Mouse (Mus musculus) frontal cortex, postnatal 36 days (tissue): ENCODE measurements around the gene Abcb8.
A peak's percentile ranks its signal among the peaks of the same experiment; 100 is the strongest.

Source experiments
- DNase-seq, 2 experiments: peaks; one replicate each; pipeline ENCODE4 v3.0.0; 2022; ENCODE audit warnings: low spot score in 2 of 2

Gene Abcb8

DNA sequence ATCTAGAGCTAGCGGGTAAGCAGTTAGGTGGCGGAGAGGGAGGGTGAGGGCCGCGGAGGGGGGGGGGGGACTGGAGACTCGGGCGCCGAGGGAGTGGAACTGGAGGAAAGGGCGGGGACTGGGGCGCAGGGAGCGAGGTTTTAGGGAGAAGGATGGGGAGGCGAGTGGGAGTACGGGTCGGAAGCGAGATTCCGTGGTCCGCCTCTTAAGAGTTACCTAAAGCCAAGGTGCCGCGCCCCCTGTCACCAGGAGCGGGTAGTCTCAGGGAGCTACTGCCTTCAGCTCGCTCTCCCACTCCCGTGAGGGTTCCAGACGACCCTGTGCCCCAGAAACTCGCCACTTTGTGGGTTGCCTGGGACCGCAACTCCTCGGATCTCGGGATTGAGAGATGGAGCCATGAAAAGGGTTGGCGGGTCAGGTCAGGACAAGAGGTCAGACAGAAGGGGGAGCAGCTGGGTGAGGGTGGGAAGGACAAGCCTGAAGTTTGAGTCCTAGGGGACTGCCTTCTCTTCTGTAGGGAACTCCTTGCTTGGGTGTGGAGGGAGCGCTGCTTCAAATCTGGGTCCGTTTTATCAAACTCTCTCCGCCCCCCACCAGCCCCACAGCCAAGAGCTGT, 32.1 kb downstream of the Abcb8 start:
- no peak for DNase-seq

DNA sequence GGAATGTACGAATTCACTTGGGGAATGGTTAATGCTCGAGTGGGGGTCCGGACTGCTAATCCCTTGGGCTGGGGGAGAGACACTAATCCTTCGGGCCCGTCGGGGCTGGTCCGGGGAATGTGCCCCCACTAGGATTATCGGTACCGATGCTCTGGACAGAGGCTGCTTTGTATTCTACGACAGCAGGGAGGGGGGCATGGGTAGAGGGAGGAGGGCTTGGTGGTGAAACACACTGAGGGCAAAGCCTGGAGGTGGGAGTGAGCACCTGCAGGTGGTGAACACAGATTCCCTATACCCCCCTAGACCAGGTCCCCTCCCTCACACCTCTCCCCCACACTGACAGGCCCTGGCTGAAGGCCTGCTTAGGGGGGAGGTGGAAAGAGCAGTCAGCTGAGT, 32.6 kb downstream of the Abcb8 start:
- DNase-seq: no peak

GRCm38 (mm10) chr5:24426556-24427284, 33.3 kb downstream of the Abcb8 start:
- no peak for DNase-seq

DNA sequence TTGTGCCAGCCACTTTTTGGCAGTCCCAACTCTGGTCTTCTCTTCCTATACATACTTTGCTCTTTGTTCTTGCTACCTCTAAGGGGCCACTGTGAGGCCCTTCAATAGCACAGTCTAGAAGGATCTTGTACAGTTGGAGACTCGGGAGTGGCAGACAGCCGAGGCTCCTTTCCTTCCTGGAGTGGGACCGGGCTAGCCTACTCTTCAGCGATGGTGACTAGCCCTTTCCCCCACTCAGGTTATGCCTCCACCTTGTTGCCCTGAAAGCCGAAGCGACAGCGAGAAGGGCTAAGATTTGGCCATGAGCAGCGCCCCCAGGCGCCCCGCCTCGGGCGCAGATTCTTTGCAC, 33.8 kb downstream of the Abcb8 start:
- DNase-seq: no peak

DNA sequence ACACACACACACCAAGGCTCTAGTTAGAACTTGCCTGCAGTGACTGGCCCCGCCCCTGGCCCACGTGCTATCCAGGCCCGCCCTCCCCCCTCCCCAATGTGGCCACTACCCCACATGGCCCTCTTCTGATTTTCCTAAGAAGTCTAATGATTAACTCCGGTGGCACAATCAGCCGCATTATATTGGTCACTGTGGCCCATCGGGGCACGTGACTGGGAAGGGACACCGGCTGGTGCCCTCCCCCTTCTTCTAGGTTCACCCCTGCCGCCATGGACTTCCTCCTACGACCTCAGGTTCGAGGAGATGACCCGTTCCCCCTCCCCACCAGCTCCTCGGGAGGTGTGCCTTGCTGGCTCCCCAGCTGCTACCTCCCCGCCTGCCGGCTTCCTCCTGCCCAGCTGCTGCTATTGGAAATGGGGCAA, 34.5 kb downstream of the Abcb8 start:
- no peak for DNase-seq

DNA sequence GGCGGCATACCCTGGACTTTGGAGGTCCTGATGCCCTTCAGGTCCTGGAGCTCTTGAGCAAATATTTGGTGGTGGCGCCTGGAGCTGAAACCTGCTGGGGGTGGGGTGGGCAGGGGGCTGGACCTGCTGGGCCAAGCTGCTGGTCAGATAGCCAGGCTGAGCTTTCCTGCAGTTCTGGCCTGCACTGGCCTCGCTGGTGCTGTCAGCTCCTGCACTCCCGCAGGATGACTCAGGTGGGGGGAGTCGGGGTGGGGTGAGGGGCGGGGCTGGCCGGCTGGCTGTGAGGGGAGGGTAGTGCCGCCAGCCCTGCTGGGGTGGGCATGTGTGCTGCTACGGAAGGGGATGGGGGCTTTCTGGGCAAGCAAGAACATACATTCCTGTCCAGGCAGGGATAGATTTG, 35.1 kb downstream of the Abcb8 start:
- DNase-seq: no peak

DNA sequence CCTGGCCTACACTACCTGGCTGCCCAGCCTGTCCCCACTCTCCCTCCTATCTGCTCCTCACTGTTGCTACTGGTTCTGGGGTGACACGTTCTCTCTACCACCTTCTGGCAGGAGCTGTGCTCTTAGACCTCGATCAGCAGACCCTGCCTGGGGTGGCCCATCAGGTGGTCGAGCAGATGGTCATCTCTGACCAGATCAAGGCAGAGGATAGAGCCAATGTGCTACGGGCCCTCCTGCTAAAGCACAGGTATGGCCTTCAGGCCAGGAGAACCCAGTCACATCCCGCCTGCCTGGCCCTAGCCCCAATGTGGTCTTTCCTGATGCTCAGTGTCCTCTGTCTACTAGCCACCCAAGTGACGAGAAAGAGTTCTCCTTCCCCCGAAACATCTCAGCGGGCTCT, 40.5 kb downstream of the Abcb8 start:
- DNase-seq: no peak

DNA sequence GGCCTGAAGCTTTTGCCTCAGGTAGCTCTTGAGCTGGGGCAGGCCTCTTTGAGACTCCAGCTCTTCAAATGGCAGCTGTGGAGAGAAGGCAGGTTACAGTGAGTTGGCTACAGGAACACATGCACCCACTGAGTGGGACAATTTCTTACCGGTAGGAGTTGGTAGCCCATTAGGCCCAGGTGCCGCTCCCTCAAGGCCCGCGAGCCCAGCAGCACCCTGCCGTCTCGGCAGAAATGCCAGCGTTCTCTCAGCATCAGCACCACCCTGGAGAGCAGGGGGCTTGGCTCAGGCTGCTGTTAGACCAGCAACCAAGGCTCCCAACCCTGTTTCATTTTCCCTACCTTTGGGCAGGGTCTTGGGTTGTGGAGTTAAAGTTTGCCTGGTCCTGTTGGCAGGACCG, 47.7 kb downstream of the Abcb8 start:
- no peak for DNase-seq

GRCm38 (mm10) chr5:24442029-24442428, 48.6 kb downstream of the Abcb8 start:
- DNase-seq: no peak

DNA sequence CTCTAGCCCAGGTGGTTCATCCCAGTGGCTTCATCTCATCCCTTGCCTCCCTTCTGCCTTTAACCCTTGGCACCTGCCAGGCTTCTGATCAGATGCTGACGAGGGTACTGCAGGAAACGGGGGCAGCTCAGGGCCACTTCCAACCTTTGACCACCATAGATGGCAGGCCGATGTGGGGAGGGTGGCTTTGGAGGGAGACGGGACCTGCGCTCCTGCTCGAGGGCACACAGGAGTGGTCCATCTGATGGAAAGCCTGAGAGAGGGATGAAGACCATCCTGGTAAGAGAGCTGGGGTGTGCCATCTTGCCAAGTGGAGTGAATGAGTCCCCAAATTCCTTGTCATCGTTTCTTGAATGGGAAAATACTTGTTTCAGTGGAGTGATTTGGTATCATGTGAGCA, 49.7 kb downstream of the Abcb8 start:
- no peak for DNase-seq

- DNase-seq: no peak
Measured at GRCm38 (mm10) chr5:24443927-24444326, 50.5 kb downstream of the Abcb8 start.

- DNase-seq: peak; percentile 94
Measured at GRCm38 (mm10) chr5:24444746-24445427, 51.4 kb downstream of the Abcb8 start, which contains the start of gene Fastk. TSS of gene Fastk (minus strand) at chr5:24445287.

- DNase-seq: no peak
Measured at GRCm38 (mm10) chr5:24445428-24446080, 52.1 kb downstream of the Abcb8 start.

GRCm38 (mm10) chr5:24446630-24447029, 53.2 kb downstream of the Abcb8 start:
- DNase-seq: no peak

GRCm38 (mm10) chr5:24447624-24448298, 54.3 kb downstream of the Abcb8 start, which contains the start of gene Tmub1:
TSS of gene Tmub1 (minus strand) at chr5:24447854.
- peak; percentile 89 to 91 for DNase-seq

DNA sequence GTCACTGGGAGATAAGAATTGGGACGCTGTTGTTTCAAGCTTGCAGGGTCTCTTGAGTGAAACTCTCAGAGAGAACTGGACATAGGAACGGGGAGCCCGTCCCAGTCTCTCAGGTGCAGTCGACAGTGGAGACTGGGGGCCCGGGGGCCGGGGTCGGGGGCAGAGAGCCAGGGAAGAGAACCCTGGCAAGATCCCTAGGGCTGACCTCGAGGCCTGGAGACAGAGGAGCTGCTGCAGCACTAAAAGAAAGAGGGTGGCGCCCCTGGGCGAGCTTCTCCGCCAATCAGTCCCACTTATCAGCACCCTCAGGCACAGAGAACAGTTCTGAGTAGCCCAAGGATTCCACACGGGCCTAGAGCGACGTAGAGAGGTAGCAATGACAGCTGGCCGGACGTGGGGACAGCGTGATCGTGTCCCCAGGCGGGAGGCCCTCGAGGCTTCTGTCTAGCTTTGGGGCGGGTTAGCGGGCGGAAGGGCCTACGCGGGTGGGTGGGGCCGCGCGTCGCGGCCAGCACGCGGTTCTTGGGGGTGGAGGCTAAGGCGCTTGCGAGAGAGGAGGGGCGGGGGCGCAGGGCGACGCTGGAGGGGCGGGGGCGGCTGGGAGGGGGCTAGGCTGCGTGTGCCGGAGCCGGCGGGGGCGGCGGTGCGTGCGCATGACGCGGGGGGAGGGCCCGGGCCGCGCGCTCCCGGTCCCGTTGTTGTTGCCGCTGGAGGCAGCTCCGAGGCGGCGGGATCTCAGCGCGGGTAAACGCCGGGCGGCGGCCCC, 58.0 kb downstream of the Abcb8 start:
- DNase-seq: peak; percentile 75 to 79

GRCm38 (mm10) chr5:24452030-24452690, 58.7 kb downstream of the Abcb8 start, which contains the start of gene Agap3:
TSS of gene Agap3 (plus strand) at chr5:24452177.
- peak in 1 of 2 experiments; percentile 35 for DNase-seq

- peak; percentile 37 to 55 for DNase-seq
Measured at GRCm38 (mm10) chr5:24452691-24453233, 59.3 kb downstream of the Abcb8 start.

GRCm38 (mm10) chr5:24453283-24453984, 60.0 kb downstream of the Abcb8 start:
- peak in 1 of 2 experiments; percentile 34 for DNase-seq

DNA sequence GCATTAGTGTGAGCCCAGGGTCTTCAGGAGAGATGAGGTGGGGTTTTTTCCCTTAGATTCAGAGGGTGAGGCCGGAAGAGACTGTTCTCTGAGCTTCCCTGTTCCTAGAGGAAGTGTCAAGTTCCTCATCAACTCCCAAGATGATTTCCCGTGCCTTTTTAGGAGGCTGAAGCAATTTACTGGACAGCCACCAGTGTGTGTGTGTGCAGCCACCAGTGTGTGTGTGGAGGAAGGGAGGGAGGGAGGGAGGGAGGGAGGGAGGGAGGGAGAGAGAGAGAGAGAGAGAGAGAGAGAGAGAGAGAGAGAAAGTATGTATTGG, 60.5 kb downstream of the Abcb8 start:
- DNase-seq: no peak
